Mouse (Mus musculus): ENCODE measurements around the gene Kdm2b. TPM values are rescaled to one million over a fixed set of nuclear protein-coding genes. Genes with fewer than 3 reads are reported as not detected.
A peak's percentile ranks its signal among the peaks of the same experiment; 100 is the strongest.

Kdm2b gene
- polyA plus RNA-seq, 1 experiment = 10.1 TPM

- peak overlapping the region; percentile 76 for H3K4me3 ChIP-seq
- peaks cover 10% of the 10 kb centered on the region for H3K79me2 ChIP-seq (ENCODE audit: control insufficient read depth, insufficient read depth)
- H3K4me2 ChIP-seq (ENCODE audit: low read depth) = peak overlapping the region; percentile 86
- H3K36me3 ChIP-seq (ENCODE audit: control insufficient read depth, insufficient read depth) = no peaks in the 10 kb centered on the region
- TF ChIP-seq MAX (IDR thresholded peaks at IDR 0.05; ENCODE audit: low read depth) (no peak), MYOG (IDR thresholded peaks at IDR 0.05; ENCODE audit: control insufficient read depth in 1 of 3, insufficient read depth in 1 of 3, insufficient read length in 2 of 3, low read depth in 2 of 3) (no peak), POLR2AphosphoS2 (IDR thresholded peaks at IDR 0.05; ENCODE audit: insufficient read length, low read depth) (no peak), USF1 (IDR thresholded peaks at IDR 0.05; ENCODE audit: low read depth) (no peak), SRF (IDR thresholded peaks at IDR 0.05; ENCODE audit: control insufficient read depth, insufficient read length, low read depth) (no peak), POLR2A (IDR thresholded peaks at IDR 0.05; ENCODE audit: insufficient read length, low read depth) (no peak), MYOD1 (IDR thresholded peaks at IDR 0.05; ENCODE audit: control insufficient read depth in 1 of 3, insufficient read length in 2 of 3, low read depth in 2 of 3) (no peak), TCF3 (IDR thresholded peaks at IDR 0.05; ENCODE audit: insufficient read length, low read depth) (no peak)
- no peaks in the 10 kb centered on the region for H3K27me3 ChIP-seq (ENCODE audit: control insufficient read depth, insufficient read depth, insufficient read length)
- peak overlapping the region; percentile 42 for H3ac ChIP-seq (ENCODE audit: control insufficient read depth, insufficient read length)
These were observed 139.2 kb downstream of the Kdm2b start for GRCm38 (mm10) chr5:122850319-122851002.

- Histone ChIP-seq H3K79me2 (ENCODE audit: control insufficient read depth, insufficient read depth) (peaks cover 10% of the 10 kb centered on the region), H3K4me2 (ENCODE audit: low read depth) (peak within 1 kb of the TSS; percentile 91), H3K36me3 (ENCODE audit: control insufficient read depth, insufficient read depth) (no peaks in the 10 kb centered on the region), H3ac (ENCODE audit: control insufficient read depth, insufficient read length) (peak within 1 kb of the TSS; percentile 42), H3K27me3 (ENCODE audit: control insufficient read depth, insufficient read depth, insufficient read length) (no peaks in the 10 kb centered on the region), H3K4me3 (peak within 1 kb of the TSS; percentile 76)
- TF ChIP-seq MAX (IDR thresholded peaks at IDR 0.05; ENCODE audit: low read depth) (no peak), POLR2A (IDR thresholded peaks at IDR 0.05; ENCODE audit: insufficient read length, low read depth) (peak; percentile 97), SRF (IDR thresholded peaks at IDR 0.05; ENCODE audit: control insufficient read depth, insufficient read length, low read depth) (peak; percentile 86), TCF12 (IDR thresholded peaks at IDR 0.05; ENCODE audit: insufficient read depth, poor library complexity, severe bottlenecking) (no peak), MYOD1 (IDR thresholded peaks at IDR 0.05; ENCODE audit: control insufficient read depth in 1 of 3, insufficient read length in 2 of 3, low read depth in 2 of 3) (no peak), TCF3 (IDR thresholded peaks at IDR 0.05; ENCODE audit: insufficient read length, low read depth) (no peak), REST (IDR thresholded peaks at IDR 0.05; ENCODE audit: insufficient read depth, insufficient read length) (no peak), E2F4 (IDR thresholded peaks at IDR 0.05; ENCODE audit: insufficient read depth) (no peak), POLR2AphosphoS2 (IDR thresholded peaks at IDR 0.05; ENCODE audit: insufficient read length, low read depth) (peak; percentile 98), CEBPB (IDR thresholded peaks at IDR 0.05; ENCODE audit: insufficient read depth, poor library complexity, severe bottlenecking) (no peak)
These were observed 139.9 kb downstream of the Kdm2b start, which contains the start of gene Rnf34 for GRCm38 (mm10) chr5:122849521-122850318. Gene Rnf34, plus strand, starts transcription at chr5:122850048.

- no peaks in the 10 kb centered on the region for H3K27me3 ChIP-seq (ENCODE audit: control insufficient read depth, insufficient read depth, insufficient read length)
- no peaks in the 10 kb centered on the region for H3K79me2 ChIP-seq (ENCODE audit: control insufficient read depth, insufficient read depth)
- H3K4me2 ChIP-seq (ENCODE audit: low read depth) = no peak overlapping the region
- no peak overlapping the region for H3K4me3 ChIP-seq
- no peaks in the 10 kb centered on the region for H3K36me3 ChIP-seq (ENCODE audit: control insufficient read depth, insufficient read depth)
- TF ChIP-seq MYOD1 (IDR thresholded peaks at IDR 0.05; ENCODE audit: control insufficient read depth in 1 of 3, insufficient read length in 2 of 3, low read depth in 2 of 3) (no peak), POLR2A (IDR thresholded peaks at IDR 0.05; ENCODE audit: insufficient read length, low read depth) (no peak), USF1 (IDR thresholded peaks at IDR 0.05; ENCODE audit: low read depth) (no peak), SRF (IDR thresholded peaks at IDR 0.05; ENCODE audit: control insufficient read depth, insufficient read length, low read depth) (no peak), TCF3 (IDR thresholded peaks at IDR 0.05; ENCODE audit: insufficient read length, low read depth) (no peak), TCF12 (IDR thresholded peaks at IDR 0.05; ENCODE audit: insufficient read depth, poor library complexity, severe bottlenecking) (no peak), CEBPB (IDR thresholded peaks at IDR 0.05; ENCODE audit: insufficient read depth, poor library complexity, severe bottlenecking) (no peak), MYOG (IDR thresholded peaks at IDR 0.05; ENCODE audit: control insufficient read depth in 1 of 3, insufficient read depth in 1 of 3, insufficient read length in 2 of 3, low read depth in 2 of 3) (no peak), POLR2AphosphoS2 (IDR thresholded peaks at IDR 0.05; ENCODE audit: insufficient read length, low read depth) (no peak), MAX (IDR thresholded peaks at IDR 0.05; ENCODE audit: low read depth) (no peak)
- no peak overlapping the region for H3ac ChIP-seq (ENCODE audit: control insufficient read depth, insufficient read length)
These were observed 145.8 kb downstream of the Kdm2b start for GRCm38 (mm10) chr5:122843799-122844198.

GRCm38 (mm10) chr5:122841126-122841525 is 148.5 kb downstream of the Kdm2b start:
- H3K4me2 ChIP-seq (ENCODE audit: low read depth) = no peak overlapping the region
- H3K4me3 ChIP-seq = no peak overlapping the region
- H3K27me3 ChIP-seq (ENCODE audit: control insufficient read depth, insufficient read depth, insufficient read length) = no peaks in the 10 kb centered on the region
- H3ac ChIP-seq (ENCODE audit: control insufficient read depth, insufficient read length) = no peak overlapping the region
- no peaks in the 10 kb centered on the region for H3K79me2 ChIP-seq (ENCODE audit: control insufficient read depth, insufficient read depth)
- H3K36me3 ChIP-seq (ENCODE audit: control insufficient read depth, insufficient read depth) = no peaks in the 10 kb centered on the region
- TF ChIP-seq TCF12 (IDR thresholded peaks at IDR 0.05; ENCODE audit: insufficient read depth, poor library complexity, severe bottlenecking) (no peak), POLR2A (IDR thresholded peaks at IDR 0.05; ENCODE audit: insufficient read length, low read depth) (no peak), CEBPB (IDR thresholded peaks at IDR 0.05; ENCODE audit: insufficient read depth, poor library complexity, severe bottlenecking) (no peak), USF1 (IDR thresholded peaks at IDR 0.05; ENCODE audit: low read depth) (no peak), POLR2AphosphoS2 (IDR thresholded peaks at IDR 0.05; ENCODE audit: insufficient read length, low read depth) (no peak), SRF (IDR thresholded peaks at IDR 0.05; ENCODE audit: control insufficient read depth, insufficient read length, low read depth) (no peak), REST (IDR thresholded peaks at IDR 0.05; ENCODE audit: insufficient read depth, insufficient read length) (no peak), MAX (IDR thresholded peaks at IDR 0.05; ENCODE audit: low read depth) (no peak), TCF3 (IDR thresholded peaks at IDR 0.05; ENCODE audit: insufficient read length, low read depth) (no peak), E2F4 (IDR thresholded peaks at IDR 0.05; ENCODE audit: insufficient read depth) (no peak), MYOG (IDR thresholded peaks at IDR 0.05; ENCODE audit: control insufficient read depth in 1 of 3, insufficient read depth in 1 of 3, insufficient read length in 2 of 3, low read depth in 2 of 3) (no peak), MYOD1 (IDR thresholded peaks at IDR 0.05; ENCODE audit: control insufficient read depth in 1 of 3, insufficient read length in 2 of 3, low read depth in 2 of 3) (no peak)
